ENCODE assay signal across 8 mouse cellular contexts in the genomic region with DNA sequence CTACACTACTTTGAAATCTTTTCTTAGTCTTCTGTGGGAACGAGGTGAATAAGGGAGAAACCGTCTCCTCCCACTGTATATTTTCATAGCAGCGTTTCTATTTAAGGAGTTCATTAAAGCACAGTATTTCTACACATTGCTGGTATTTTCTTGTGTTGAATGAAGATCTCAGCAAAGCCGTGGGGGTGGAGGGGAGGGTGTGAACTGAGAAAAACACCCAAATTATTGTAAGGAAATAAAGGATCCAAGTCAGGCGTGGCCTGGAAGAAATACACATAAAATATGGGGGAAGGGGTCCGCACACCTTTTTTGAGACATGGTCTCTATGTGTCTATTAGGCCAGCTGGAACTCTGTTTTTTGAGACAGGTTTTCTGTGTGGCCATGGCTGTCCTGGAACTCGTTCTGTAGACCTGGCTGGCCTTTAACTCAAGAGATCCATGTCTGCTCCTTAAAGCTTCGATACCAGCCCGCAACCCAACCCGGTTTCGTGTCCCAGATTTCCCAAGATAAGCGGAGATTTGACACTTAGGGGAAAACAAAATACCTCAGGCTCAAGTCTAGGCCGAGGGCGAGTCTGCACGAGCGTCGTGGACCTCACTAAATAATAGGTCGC. TPM values are rescaled to one million over a fixed set of nuclear protein-coding genes. Genes with fewer than 3 reads are reported as not detected.
DNase-seq lines count a peak whose midpoint lies in the region; ATAC-seq and TF ChIP-seq lines count a peak whose summit lies in the region.

No protein-coding gene starts in this region.

- TF ChIP-seq EP300 in ES-Bruce4 (IDR thresholded peaks at IDR 0.05; ENCODE audit: insufficient read depth, low read depth, low read length), result no peak

- peaks cover 43% of the 10 kb centered on the region for H3K4me1 ChIP-seq in heart, embryonic 12.5 days (replicated peaks)
- peaks cover 5% of the 10 kb centered on the region for H3K4me1 ChIP-seq in ES-Bruce4 (ENCODE audit: control insufficient read depth, insufficient read depth, low read length)
- peaks cover 13% of the 10 kb centered on the region for H3K4me1 ChIP-seq in forebrain, embryonic 14.5 days (ENCODE audit: control insufficient read depth, insufficient read depth, low read length)

- H3K4me3 ChIP-seq in heart, embryonic 12.5 days, result peak overlapping the region; percentile 98
- peak overlapping the region; percentile 93 for H3K4me3 ChIP-seq in ES-Bruce4 (ENCODE audit: low read depth, low read length)
- H3K4me3 ChIP-seq in forebrain, embryonic 14.5 days (ENCODE audit: low read depth, low read length), result peak overlapping the region; percentile 73
- peak overlapping the region; percentile 92 for H3K4me3 ChIP-seq in macrophage (ENCODE audit: inconsistent target)

- DNase-seq in heart, postnatal 14 days, result no peak
- no peak for DNase-seq in forebrain, embryonic 14.5 days (ENCODE audit: low spot score)
- no peak for DNase-seq in Muller cell, postnatal 12 days (ENCODE audit: inconsistent ontology term)
- DNase-seq in gastrocnemius, postnatal 25 days, result no peak
- DNase-seq in gastrocnemius, postnatal 10 days, result no peak

- ATAC-seq in heart, embryonic 12.5 days (ENCODE audit: insufficient number of reproducible peaks, low FRiP score), result no peak
- peak; percentile 11 for ATAC-seq in forebrain, embryonic 14.5 days

- no peaks in the 10 kb centered on the region for H3K9me3 ChIP-seq in heart, embryonic 12.5 days (replicated peaks)
- H3K9me3 ChIP-seq in ES-Bruce4 (replicated peaks; ENCODE audit: control insufficient read depth, insufficient read depth, low read length, poor library complexity, severe bottlenecking), result no peaks in the 10 kb centered on the region
- H3K9me3 ChIP-seq in forebrain, embryonic 14.5 days (replicated peaks; ENCODE audit: control insufficient read depth, low read length), result no peaks in the 10 kb centered on the region

- peak overlapping the region; percentile 98 for H3K4me2 ChIP-seq in heart, embryonic 12.5 days
- H3K4me2 ChIP-seq in forebrain, embryonic 14.5 days (ENCODE audit: low read length), result peak overlapping the region; percentile 95

- no peak for TF ChIP-seq POLR2A in ES-Bruce4 (IDR thresholded peaks at IDR 0.05; ENCODE audit: insufficient read depth, low read length)

- H3K27ac ChIP-seq in heart, embryonic 12.5 days (ENCODE audit: poor library complexity, severe bottlenecking), result peak overlapping the region; percentile 96
- H3K27ac ChIP-seq in ES-Bruce4 (ENCODE audit: insufficient read depth, low read length), result peak overlapping the region; percentile 85
- peak overlapping the region; percentile 98 for H3K27ac ChIP-seq in forebrain, embryonic 14.5 days (ENCODE audit: low read depth, low read length)
- peak overlapping the region; percentile 95 for H3K27ac ChIP-seq in macrophage

- intact Hi-C loops in heart, postnatal 14 days (cut with DNase I), result loop anchor here (2.0 kb wide), 1 partner anchor 49 kb away; a partner anchor contains a TSS

- H3K9ac ChIP-seq in heart, embryonic 12.5 days, result peak overlapping the region; percentile 94
- peak overlapping the region; percentile 62 for H3K9ac ChIP-seq in ES-Bruce4 (ENCODE audit: low read depth, poor library complexity, severe bottlenecking)
- H3K9ac ChIP-seq in forebrain, embryonic 14.5 days (ENCODE audit: low read length), result peak overlapping the region; percentile 88

- no peaks in the 10 kb centered on the region for H3K27me3 ChIP-seq in heart, embryonic 12.5 days (replicated peaks)
- H3K27me3 ChIP-seq in ES-Bruce4 (ENCODE audit: control insufficient read depth, insufficient read depth, low read length, poor library complexity, severe bottlenecking), result no peaks in the 10 kb centered on the region
- no peaks in the 10 kb centered on the region for H3K27me3 ChIP-seq in forebrain, embryonic 14.5 days (replicated peaks; ENCODE audit: control insufficient read depth, insufficient read depth, low read length)

- H3K79me2 ChIP-seq in macrophage (ENCODE audit: inconsistent target), result peaks cover 52% of the 10 kb centered on the region

- 18% methylated on average over 18 of the region's 18 CpGs for WGBS in heart, embryonic 12.5 days
- 18% methylated on average over 18 of the region's 18 CpGs for WGBS in forebrain, embryonic 14.5 days
- 17% methylated on average over 18 of the region's 18 CpGs for WGBS in macrophage (ENCODE audit: missing documents)

- no peak for TF ChIP-seq CTCF in ES-Bruce4 (IDR thresholded peaks at IDR 0.05; ENCODE audit: low read depth, low read length)

- peaks cover 39% of the 10 kb centered on the region for H3K36me3 ChIP-seq in heart, embryonic 12.5 days
- H3K36me3 ChIP-seq in ES-Bruce4 (ENCODE audit: control insufficient read depth, insufficient read depth, low read length, poor library complexity, severe bottlenecking), result peaks cover 29% of the 10 kb centered on the region
- H3K36me3 ChIP-seq in forebrain, embryonic 14.5 days (ENCODE audit: control insufficient read depth, insufficient read depth, low read length), result peaks cover 36% of the 10 kb centered on the region
- peaks cover 8% of the 10 kb centered on the region; the same call in 1 of the 2 replicates for H3K36me3 ChIP-seq in macrophage (ENCODE audit: inconsistent target)

RNA-seq across cellular contexts. Expression of a gene that starts 0.4 kb away (rescaled TPM):
- polyA plus RNA-seq in heart, embryonic 12.5 days (2016; fragmentation: Nextera tagmentation; extraction: Ambion mirVana), result 107 and 108 TPM in 2 replicates
- 10 to 100 TPM; 18.3 to 22.3 TPM for total RNA-seq in heart, postnatal 14 days (2021)
- polyA plus RNA-seq in ES-Bruce4 (2011; ENCODE audit: insufficient read depth, insufficient read length, low read depth, missing spikeins) (81.7 and 90.5 TPM in 2 replicates), macrophage (2018) (57.6 to 99.3 TPM (median 68.9 TPM) in 3 replicates)
- 169 and 170 TPM in 2 replicates for polyA plus RNA-seq in forebrain, embryonic 14.5 days (2014; fragmentation: Nextera tagmentation; extraction: Ambion mirVana)
- 10 to 100 TPM in 23 of 26 experiments, 1 to 10 TPM in 3; 7.2 to 24.3 (median 16.3) TPM for total RNA-seq in macrophage (2018; cell fraction: chromatin; rRNA removed)
- total RNA-seq in macrophage (2018; cell fraction: cytosol; rRNA removed), result 10 to 100 TPM; 47.3 to 67.0 (median 56.0) TPM
- 10 to 100 TPM in 25 of 26 experiments, 1 to 10 TPM in 1; 9.5 to 40.7 (median 21.6) TPM for total RNA-seq in macrophage (2018; cell fraction: nucleus; rRNA removed)
- total RNA-seq in gastrocnemius, postnatal 25 days (2021), result 10 to 100 TPM in 1 of 2 experiments, 1 to 10 TPM in 1; 8.8 to 10.3 TPM
- total RNA-seq in gastrocnemius, postnatal 10 days (2021), result 10 to 100 TPM; 18.4 to 22.5 TPM

RNA-seq across cellular contexts. Expression of a gene that starts 9.3 kb away (rescaled TPM):
- 20.3 and 21.7 TPM in 2 replicates for polyA plus RNA-seq in heart, embryonic 12.5 days (2016; fragmentation: Nextera tagmentation; extraction: Ambion mirVana)
- 1 to 10 TPM; 7.0 to 7.7 TPM for total RNA-seq in heart, postnatal 14 days (2021)
- 4.5 and 4.9 TPM in 2 replicates for polyA plus RNA-seq in ES-Bruce4 (2011; ENCODE audit: insufficient read depth, insufficient read length, low read depth, missing spikeins)
- 44.4 and 56.2 TPM in 2 replicates for polyA plus RNA-seq in forebrain, embryonic 14.5 days (2014; fragmentation: Nextera tagmentation; extraction: Ambion mirVana)
- total RNA-seq in macrophage (2018; cell fraction: chromatin; rRNA removed), result 1 to 10 TPM in 6 of 26 experiments, under 1 TPM in 13, not detected in 7; 0.15 to 4.0 (median 0.76) TPM
- 1 to 10 TPM in 1 of 26 experiments, under 1 TPM in 24, not detected in 1; 0.03 to 1.6 (median 0.23) TPM for total RNA-seq in macrophage (2018; cell fraction: cytosol; rRNA removed)
- 1 to 10 TPM in 11 of 26 experiments, under 1 TPM in 14, not detected in 1; 0.12 to 5.0 (median 0.76) TPM for total RNA-seq in macrophage (2018; cell fraction: nucleus; rRNA removed)
- 0.12 to 1.4 TPM (median 0.29 TPM) in 3 replicates for polyA plus RNA-seq in macrophage (2018)
- 1 to 10 TPM in 1 of 2 experiments, under 1 TPM in 1; 0.92 to 1.3 TPM for total RNA-seq in gastrocnemius, postnatal 25 days (2021)
- total RNA-seq in gastrocnemius, postnatal 10 days (2021), result 1 to 10 TPM; 4.1 TPM

RNA-seq across cellular contexts. Expression of a gene that starts 9.9 kb away (rescaled TPM):
- polyA plus RNA-seq in heart, embryonic 12.5 days (2016; fragmentation: Nextera tagmentation; extraction: Ambion mirVana), result 9.0 and 10.7 TPM in 2 replicates
- 1 to 10 TPM; 3.1 to 4.0 TPM for total RNA-seq in heart, postnatal 14 days (2021)
- polyA plus RNA-seq in ES-Bruce4 (2011; ENCODE audit: insufficient read depth, insufficient read length, low read depth, missing spikeins), result 4.3 and 7.4 TPM in 2 replicates
- polyA plus RNA-seq in forebrain, embryonic 14.5 days (2014; fragmentation: Nextera tagmentation; extraction: Ambion mirVana), result 7.0 and 7.9 TPM in 2 replicates
- 10 to 100 TPM in 4 of 26 experiments, 1 to 10 TPM in 22; 1.1 to 21.1 (median 5.5) TPM for total RNA-seq in macrophage (2018; cell fraction: chromatin; rRNA removed)
- 1 to 10 TPM in 17 of 26 experiments, under 1 TPM in 9; 0.48 to 2.3 (median 1.2) TPM for total RNA-seq in macrophage (2018; cell fraction: cytosol; rRNA removed)
- 10 to 100 TPM in 4 of 26 experiments, 1 to 10 TPM in 21, under 1 TPM in 1; 0.93 to 13.2 (median 3.1) TPM for total RNA-seq in macrophage (2018; cell fraction: nucleus; rRNA removed)
- 1.2 to 2.4 TPM (median 1.8 TPM) in 3 replicates for polyA plus RNA-seq in macrophage (2018)
- total RNA-seq in gastrocnemius, postnatal 25 days (2021), result 1 to 10 TPM; 2.5 to 4.1 TPM
- 10 to 100 TPM in 1 of 2 experiments, 1 to 10 TPM in 1; 4.3 to 12.0 TPM for total RNA-seq in gastrocnemius, postnatal 10 days (2021)

RNA-seq across cellular contexts. Expression of a gene that starts 47.8 kb away (rescaled TPM):
- 44.4 and 45.6 TPM in 2 replicates for polyA plus RNA-seq in heart, embryonic 12.5 days (2016; fragmentation: Nextera tagmentation; extraction: Ambion mirVana)
- total RNA-seq in heart, postnatal 14 days (2021), result 10 to 100 TPM; 17.5 to 18.2 TPM
- 18.1 and 27.8 TPM in 2 replicates for polyA plus RNA-seq in ES-Bruce4 (2011; ENCODE audit: insufficient read depth, insufficient read length, low read depth, missing spikeins)
- polyA plus RNA-seq in forebrain, embryonic 14.5 days (2014; fragmentation: Nextera tagmentation; extraction: Ambion mirVana), result 80.7 and 96.3 TPM in 2 replicates
- total RNA-seq in macrophage (2018; cell fraction: chromatin; rRNA removed), result 1 to 10 TPM in 9 of 26 experiments, not detected in 17; 1.0 to 4.6 (median 3.0) TPM
- 10 to 100 TPM in 21 of 26 experiments, 1 to 10 TPM in 5; 7.3 to 20.6 (median 13.0) TPM for total RNA-seq in macrophage (2018; cell fraction: cytosol; rRNA removed)
- total RNA-seq in macrophage (2018; cell fraction: nucleus; rRNA removed), result 1 to 10 TPM in 21 of 26 experiments, under 1 TPM in 1, not detected in 4; 0.85 to 9.4 (median 2.4) TPM
- 5.3 to 18.4 TPM (median 17.6 TPM) in 3 replicates for polyA plus RNA-seq in macrophage (2018)
- total RNA-seq in gastrocnemius, postnatal 25 days (2021), result 10 to 100 TPM; 22.4 to 28.2 TPM
- total RNA-seq in gastrocnemius, postnatal 10 days (2021), result 10 to 100 TPM; 23.3 to 28.3 TPM

RNA-seq across cellular contexts. Expression of a gene that starts 48.0 kb away (rescaled TPM):
- not detected in 2 replicates for polyA plus RNA-seq in heart, embryonic 12.5 days (2016; fragmentation: Nextera tagmentation; extraction: Ambion mirVana)
- 1 to 10 TPM; 4.4 to 5.2 TPM for total RNA-seq in heart, postnatal 14 days (2021)
- polyA plus RNA-seq in ES-Bruce4 (2011; ENCODE audit: insufficient read depth, insufficient read length, low read depth, missing spikeins) (not detected in 2 replicates), macrophage (2018) (not detected in 3 replicates)
- 1.7 TPM in 1 of 2 replicates, not detected in the other for polyA plus RNA-seq in forebrain, embryonic 14.5 days (2014; fragmentation: Nextera tagmentation; extraction: Ambion mirVana)
- total RNA-seq in macrophage (2018; cell fraction: chromatin; rRNA removed), result 1 to 10 TPM in 10 of 26 experiments, not detected in 16; 3.3 to 9.5 (median 4.8) TPM
- total RNA-seq in macrophage (2018; cell fraction: cytosol; rRNA removed), result 1 to 10 TPM in 22 of 26 experiments, under 1 TPM in 3, not detected in 1; 0.75 to 6.4 (median 2.1) TPM
- 1 to 10 TPM in 16 of 26 experiments, not detected in 10; 2.0 to 9.6 (median 4.5) TPM for total RNA-seq in macrophage (2018; cell fraction: nucleus; rRNA removed)
- total RNA-seq in gastrocnemius, postnatal 25 days (2021), result 1 to 10 TPM; 1.7 TPM
- total RNA-seq in gastrocnemius, postnatal 10 days (2021), result 10 to 100 TPM; 10.3 to 10.7 TPM
